Mouse (Mus musculus): ENCODE measurements at regions not wholly inside any gene's neighbourhood (a gene's known extent, or its start where the extent isn't known, plus 50 kb on each side); places are given as distances from the start of the nearest gene placed in this dataset.
"Not testable (repeated sequence)": the region's sequence is repeated elsewhere in the genome, so short reads cannot be mapped to it uniquely, and the experiment has no call there.

- DNase-seq: no peak
- intact Hi-C loops (cut with DNase I): no loop called here
- Histone ChIP-seq H3K27ac (no peak overlapping the region), H3K4me3 (no peak overlapping the region)
- no peak for TF ChIP-seq CTCF (IDR thresholded peaks at IDR 0.05)
Observed at GRCm38 (mm10) chr15:62253724-62254123, 1330.9 kb upstream of the A1bg start.

- H3K27ac ChIP-seq; intact Hi-C loops (cut with DNase I); DNase-seq; H3K4me3 ChIP-seq: not testable (repeated sequence)
Observed at GRCm38 (mm10) chr15:62252078-62252833, 1329.4 kb upstream of the A1bg start.

GRCm38 (mm10) chr15:62249436-62249835, 1326.6 kb upstream of the A1bg start:
- intact Hi-C loops (cut with DNase I): no loop called here
- Histone ChIP-seq H3K27ac (no peak overlapping the region), H3K4me3 (no peak overlapping the region)
- no peak for TF ChIP-seq CTCF (IDR thresholded peaks at IDR 0.05)
- no peak for DNase-seq

- DNase-seq: no peak
- TF ChIP-seq CTCF (IDR thresholded peaks at IDR 0.05): no peak
- Histone ChIP-seq H3K4me3 (no peak overlapping the region), H3K27ac (no peak overlapping the region)
- intact Hi-C loops (cut with DNase I): no loop called here
Observed at GRCm38 (mm10) chr15:62246561-62247079, 1323.8 kb upstream of the A1bg start.

GRCm38 (mm10) chr15:62245237-62245636, 1322.4 kb upstream of the A1bg start:
- no peak overlapping the region for H3K27ac ChIP-seq
- intact Hi-C loops (cut with DNase I): no loop called here
- no peak overlapping the region for H3K4me3 ChIP-seq
- TF ChIP-seq CTCF (IDR thresholded peaks at IDR 0.05): no peak
- DNase-seq: no peak

- TF ChIP-seq CTCF (IDR thresholded peaks at IDR 0.05): no peak
- intact Hi-C loops (cut with DNase I): no loop called here
- Histone ChIP-seq H3K4me3 (no peak overlapping the region), H3K27ac (no peak overlapping the region)
- no peak for DNase-seq
Observed at GRCm38 (mm10) chr15:62244819-62245218, 1322.0 kb upstream of the A1bg start.

- intact Hi-C loops (cut with DNase I): no loop called here
- no peak for DNase-seq
- Histone ChIP-seq H3K4me3 (no peak overlapping the region), H3K27ac (no peak overlapping the region)
- no peak for TF ChIP-seq CTCF (IDR thresholded peaks at IDR 0.05)
Observed at GRCm38 (mm10) chr15:62240031-62240430, 1317.2 kb upstream of the A1bg start.

GRCm38 (mm10) chr15:62238503-62239045, 1315.8 kb upstream of the A1bg start:
- no peak for DNase-seq
- Histone ChIP-seq H3K4me3 (no peak overlapping the region), H3K27ac (no peak overlapping the region)
- intact Hi-C loops (cut with DNase I): no loop called here
- no peak for TF ChIP-seq CTCF (IDR thresholded peaks at IDR 0.05)

GRCm38 (mm10) chr15:62236056-62236455, 1313.2 kb upstream of the A1bg start:
- DNase-seq: no peak
- intact Hi-C loops (cut with DNase I): no loop called here
- H3K27ac ChIP-seq: no peak overlapping the region
- no peak for TF ChIP-seq CTCF (IDR thresholded peaks at IDR 0.05)
- H3K4me3 ChIP-seq: no peak overlapping the region

GRCm38 (mm10) chr15:62234182-62234760, 1311.5 kb upstream of the A1bg start:
- no peak for TF ChIP-seq CTCF (IDR thresholded peaks at IDR 0.05)
- no peak overlapping the region for H3K27ac ChIP-seq
- DNase-seq: no peak
- intact Hi-C loops (cut with DNase I): no loop called here
- no peak overlapping the region for H3K4me3 ChIP-seq

GRCm38 (mm10) chr15:62233154-62233553, 1310.3 kb upstream of the A1bg start:
- no peak for DNase-seq
- Histone ChIP-seq H3K27ac (no peak overlapping the region), H3K4me3 (no peak overlapping the region)
- TF ChIP-seq CTCF (IDR thresholded peaks at IDR 0.05): no peak
- intact Hi-C loops (cut with DNase I): no loop called here

- no peak for TF ChIP-seq CTCF (IDR thresholded peaks at IDR 0.05)
- no peak for DNase-seq
- Histone ChIP-seq H3K27ac (no peak overlapping the region), H3K4me3 (no peak overlapping the region)
- intact Hi-C loops (cut with DNase I): no loop called here
Observed at GRCm38 (mm10) chr15:62231709-62232108, 1308.9 kb upstream of the A1bg start.

GRCm38 (mm10) chr15:62230773-62231172, 1308.0 kb upstream of the A1bg start:
- no peak overlapping the region for H3K4me3 ChIP-seq
- TF ChIP-seq CTCF (IDR thresholded peaks at IDR 0.05): no peak
- intact Hi-C loops (cut with DNase I): no loop called here
- H3K27ac ChIP-seq: no peak overlapping the region
- no peak for DNase-seq
